Mouse (Mus musculus): ENCODE measurements at regions not wholly inside any gene's neighbourhood (a gene's known extent, or its start where the extent isn't known, plus 50 kb on each side); places are given as distances from the start of the nearest gene placed in this dataset.

DNA sequence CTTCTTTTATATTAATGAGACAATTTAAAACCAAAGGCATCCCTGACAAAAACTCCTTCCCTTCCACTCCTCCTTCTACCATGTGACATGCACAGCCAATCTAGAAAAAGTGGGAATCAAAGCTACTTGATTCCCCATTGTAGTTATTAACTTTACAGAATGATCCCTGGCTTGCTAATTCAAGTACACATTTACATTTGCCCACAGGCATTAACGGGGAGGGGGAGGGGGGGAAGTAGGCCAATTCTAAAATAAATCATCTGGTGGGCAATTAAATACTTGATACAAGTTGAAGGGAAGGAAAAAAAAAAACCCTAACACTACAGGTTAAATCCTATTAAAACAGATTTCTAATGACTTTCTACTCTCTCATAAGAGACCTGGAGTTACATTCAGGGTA lies 152.8 kb downstream of the Sox4 start:
- Histone ChIP-seq H3K36me3 (ENCODE audit: insufficient read depth, low read length) (no peaks in the 10 kb centered on the region), H3K4me3 (replicated peaks; ENCODE audit: low read depth, low read length) (no peak overlapping the region), H3K4me1 (replicated peaks; ENCODE audit: insufficient read depth, low read length) (0 out of 2 replicates have a peak, but pooled peaks cover 3% of the 10 kb centered on the region), H3K9ac (ENCODE audit: low read depth, low read length) (no peak overlapping the region), H3K27me3 (ENCODE audit: insufficient read depth, low read length) (no peaks in the 10 kb centered on the region), H3K9me3 (replicated peaks; ENCODE audit: low read length) (no peaks in the 10 kb centered on the region), H3K4me2 (ENCODE audit: low read length) (no peak overlapping the region), H3K27ac (no peak overlapping the region)
- TF ChIP-seq CTCF (IDR thresholded peaks at IDR 0.05; ENCODE audit: low read depth): no peak
- DNase-seq (ENCODE audit: low spot score) (no peak), ATAC-seq (replicated peaks; ENCODE audit: low FRiP score, low read depth) (no peak)
- 38% methylated on average over 1 of the region's 1 CpGs for WGBS

DNA sequence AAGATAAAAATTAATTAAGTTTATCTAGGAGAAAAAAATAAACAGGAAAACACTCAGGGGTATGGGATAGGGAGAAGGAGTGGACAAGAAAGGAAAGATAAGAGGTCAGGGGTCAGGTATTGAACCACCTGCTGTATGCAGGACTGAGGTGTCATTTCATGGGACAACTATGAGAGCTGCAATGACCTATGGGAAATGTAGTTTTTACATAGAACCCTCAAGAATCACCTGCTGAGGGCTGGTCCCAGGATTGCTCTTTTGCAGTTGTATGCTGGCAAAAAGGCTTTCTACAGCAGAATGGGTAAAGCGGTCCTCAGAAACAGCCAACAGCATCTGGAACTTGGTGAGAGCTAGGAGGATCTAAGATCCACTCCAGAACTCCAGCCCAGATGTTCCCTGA lies 154.0 kb downstream of the Sox4 start:
- ATAC-seq (replicated peaks; ENCODE audit: low FRiP score, low read depth) (no peak), DNase-seq (ENCODE audit: low spot score) (no peak)
- H3K4me3 ChIP-seq (replicated peaks; ENCODE audit: low read depth, low read length): no peak overlapping the region
- H3K27me3 ChIP-seq (ENCODE audit: insufficient read depth, low read length): no peaks in the 10 kb centered on the region
- WGBS: 91% methylated on average over 1 of the region's 1 CpGs
- no peaks in the 10 kb centered on the region for H3K9me3 ChIP-seq (replicated peaks; ENCODE audit: low read length)
- H3K27ac ChIP-seq: no peak overlapping the region
- no peak overlapping the region for H3K4me2 ChIP-seq (ENCODE audit: low read length)
- no peaks in the 10 kb centered on the region for H3K36me3 ChIP-seq (ENCODE audit: insufficient read depth, low read length)
- no peak for TF ChIP-seq CTCF (IDR thresholded peaks at IDR 0.05; ENCODE audit: low read depth)
- 0 out of 2 replicates have a peak, but pooled peaks cover 3% of the 10 kb centered on the region for H3K4me1 ChIP-seq (replicated peaks; ENCODE audit: insufficient read depth, low read length)
- H3K9ac ChIP-seq (ENCODE audit: low read depth, low read length): no peak overlapping the region

DNA sequence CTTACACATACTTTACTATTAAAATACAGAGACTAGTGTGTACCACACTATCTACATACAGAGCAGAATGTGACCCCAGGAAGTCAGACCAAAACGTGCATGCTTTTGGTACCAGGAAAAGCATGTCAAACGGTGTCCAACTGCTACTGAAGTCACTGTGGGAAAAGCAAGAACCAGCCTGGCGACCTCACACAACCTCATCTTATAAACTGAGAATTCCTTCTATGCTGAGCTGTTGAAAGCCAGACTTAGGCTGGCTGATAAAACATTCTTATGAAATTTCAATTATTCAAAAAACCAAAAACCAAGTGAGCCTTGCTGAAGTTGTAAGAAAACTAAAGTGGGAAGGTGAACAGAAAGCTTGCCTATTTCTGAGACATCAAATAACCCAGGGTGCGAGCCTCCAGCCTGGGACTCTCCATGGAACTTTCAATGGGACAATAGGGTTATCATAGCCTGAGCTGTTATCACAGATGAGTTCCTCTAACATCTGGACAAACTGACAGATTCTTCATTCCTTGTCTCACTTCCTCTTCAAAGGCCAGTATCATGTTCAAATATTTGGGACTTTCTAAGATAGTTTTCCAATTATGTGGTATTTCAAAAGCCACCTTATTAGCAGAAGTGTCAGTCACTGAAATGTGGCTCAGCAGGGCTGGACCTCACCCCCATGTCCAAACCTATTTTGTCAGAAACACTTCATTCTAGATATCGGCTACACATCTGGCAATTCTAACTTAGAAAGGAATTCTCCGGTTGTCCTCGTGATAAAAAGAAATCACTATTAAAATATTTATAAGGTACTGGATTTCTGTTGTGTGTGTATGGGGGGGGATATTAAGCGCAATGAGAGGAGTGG lies 155.7 kb downstream of the Sox4 start:
- Histone ChIP-seq H3K4me1 (replicated peaks; ENCODE audit: insufficient read depth, low read length) (0 out of 2 replicates have a peak, but pooled peaks cover 8% of the 10 kb centered on the region), H3K36me3 (ENCODE audit: insufficient read depth, low read length) (no peaks in the 10 kb centered on the region), H3K4me3 (replicated peaks; ENCODE audit: low read depth, low read length) (no peak overlapping the region), H3K9ac (ENCODE audit: low read depth, low read length) (no peak overlapping the region), H3K27me3 (ENCODE audit: insufficient read depth, low read length) (no peaks in the 10 kb centered on the region), H3K9me3 (replicated peaks; ENCODE audit: low read length) (no peaks in the 10 kb centered on the region), H3K4me2 (ENCODE audit: low read length) (no peak overlapping the region), H3K27ac (no peak overlapping the region)
- TF ChIP-seq CTCF (IDR thresholded peaks at IDR 0.05; ENCODE audit: low read depth): no peak
- 77% methylated on average over 8 of the region's 8 CpGs for WGBS
- ATAC-seq (replicated peaks; ENCODE audit: low FRiP score, low read depth) (no peak), DNase-seq (ENCODE audit: low spot score) (no peak)

DNA sequence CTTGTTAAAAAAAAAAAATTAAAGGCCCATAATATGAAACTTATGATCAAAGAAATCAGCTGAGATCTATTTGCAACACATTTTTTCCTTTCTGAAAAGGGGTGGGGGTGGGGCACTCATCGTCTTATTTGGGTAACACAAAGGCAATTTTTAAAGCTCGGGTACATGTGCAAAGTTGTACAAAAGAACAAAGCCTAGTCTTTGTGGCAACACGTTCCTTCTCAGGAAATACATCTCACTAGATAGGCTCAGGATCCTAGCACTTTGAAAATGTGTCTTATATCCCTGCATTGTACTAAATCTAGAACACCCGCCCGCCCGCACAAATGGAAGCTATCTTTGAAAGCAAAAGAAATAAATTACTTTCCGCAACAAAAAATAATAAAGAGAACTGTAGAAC lies 158.2 kb downstream of the Sox4 start:
- Histone ChIP-seq H3K4me3 (replicated peaks; ENCODE audit: low read depth, low read length) (no peak overlapping the region), H3K9me3 (replicated peaks; ENCODE audit: low read length) (no peaks in the 10 kb centered on the region), H3K4me1 (replicated peaks; ENCODE audit: insufficient read depth, low read length) (0 out of 2 replicates have a peak, but pooled peaks cover 5% of the 10 kb centered on the region), H3K27ac (no peak overlapping the region), H3K9ac (ENCODE audit: low read depth, low read length) (no peak overlapping the region), H3K36me3 (ENCODE audit: insufficient read depth, low read length) (no peaks in the 10 kb centered on the region), H3K4me2 (ENCODE audit: low read length) (no peak overlapping the region), H3K27me3 (ENCODE audit: insufficient read depth, low read length) (no peaks in the 10 kb centered on the region)
- ATAC-seq (replicated peaks; ENCODE audit: low FRiP score, low read depth) (no peak), DNase-seq (ENCODE audit: low spot score) (no peak)
- no peak for TF ChIP-seq CTCF (IDR thresholded peaks at IDR 0.05; ENCODE audit: low read depth)
- 71% methylated on average over 7 of the region's 7 CpGs for WGBS

DNA sequence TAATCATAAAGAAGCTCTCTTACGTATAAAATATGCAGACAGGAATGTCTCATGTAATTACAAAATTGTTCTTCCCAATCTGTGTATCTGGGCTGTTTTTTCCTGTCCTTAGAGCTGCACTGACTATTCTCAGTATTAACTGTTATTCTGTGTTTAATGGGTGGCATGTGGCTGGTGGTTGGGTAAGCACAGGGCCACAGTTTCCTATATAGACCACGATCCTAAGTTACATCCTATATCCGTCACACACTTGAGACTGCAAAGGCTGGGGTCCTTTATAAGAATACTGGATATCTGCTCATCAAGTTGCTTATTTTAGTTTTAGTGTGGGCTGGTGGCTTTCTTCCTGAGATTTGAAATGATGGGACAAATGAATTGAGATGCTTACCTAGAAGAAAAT lies 159.0 kb downstream of the Sox4 start:
- no peak for TF ChIP-seq CTCF (IDR thresholded peaks at IDR 0.05; ENCODE audit: low read depth)
- H3K36me3 ChIP-seq (ENCODE audit: insufficient read depth, low read length): no peaks in the 10 kb centered on the region
- no peak overlapping the region for H3K9ac ChIP-seq (ENCODE audit: low read depth, low read length)
- no peak overlapping the region for H3K4me3 ChIP-seq (replicated peaks; ENCODE audit: low read depth, low read length)
- H3K9me3 ChIP-seq (replicated peaks; ENCODE audit: low read length): no peaks in the 10 kb centered on the region
- no peaks in the 10 kb centered on the region for H3K27me3 ChIP-seq (ENCODE audit: insufficient read depth, low read length)
- 91% methylated on average over 3 of the region's 3 CpGs for WGBS
- ATAC-seq (replicated peaks; ENCODE audit: low FRiP score, low read depth) (no peak), DNase-seq (ENCODE audit: low spot score) (no peak)
- no peak overlapping the region for H3K4me2 ChIP-seq (ENCODE audit: low read length)
- 0 out of 2 replicates have a peak, but pooled peaks cover 5% of the 10 kb centered on the region for H3K4me1 ChIP-seq (replicated peaks; ENCODE audit: insufficient read depth, low read length)
- no peak overlapping the region for H3K27ac ChIP-seq

DNA sequence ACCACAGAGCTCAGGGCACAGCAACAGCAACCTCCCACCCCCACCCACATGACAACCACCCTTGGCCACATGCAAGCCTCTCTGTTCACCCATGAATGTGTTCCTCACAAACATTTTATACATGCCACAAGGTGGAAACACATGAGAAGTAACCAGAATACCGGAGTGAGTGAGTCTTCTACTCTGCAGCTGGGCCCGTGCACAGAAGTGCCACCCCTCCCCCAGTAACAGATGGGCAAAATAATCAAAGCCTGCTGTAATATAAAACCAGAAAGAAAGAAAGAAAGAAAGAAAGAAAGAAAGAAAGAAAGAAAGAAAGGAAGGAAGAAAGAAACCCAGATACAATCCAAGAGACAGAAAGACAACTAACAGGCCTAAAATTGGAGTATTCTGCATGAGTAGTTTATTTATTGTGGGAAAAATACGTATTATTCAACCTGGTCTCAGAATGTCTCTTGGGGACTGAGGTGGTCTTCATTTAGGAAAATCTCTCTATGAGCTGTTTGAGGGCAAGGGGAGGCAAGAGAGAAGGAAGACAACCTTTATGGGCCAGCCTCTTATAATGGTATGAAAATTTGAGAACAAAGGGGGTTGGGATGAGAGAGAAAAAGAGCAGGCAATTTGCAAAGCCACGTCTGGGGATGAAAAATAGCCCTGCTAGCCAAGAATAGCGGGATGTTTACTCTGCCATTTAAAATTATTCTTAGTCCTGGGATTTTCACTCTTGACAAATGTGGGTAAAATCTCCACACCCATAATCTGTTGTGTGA lies 160.2 kb downstream of the Sox4 start:
- Histone ChIP-seq H3K9me3 (replicated peaks; ENCODE audit: low read length) (no peaks in the 10 kb centered on the region), H3K4me3 (replicated peaks; ENCODE audit: low read depth, low read length) (no peak overlapping the region), H3K27me3 (ENCODE audit: insufficient read depth, low read length) (no peaks in the 10 kb centered on the region), H3K9ac (ENCODE audit: low read depth, low read length) (no peak overlapping the region), H3K27ac (no peak overlapping the region), H3K4me2 (ENCODE audit: low read length) (no peak overlapping the region), H3K36me3 (ENCODE audit: insufficient read depth, low read length) (no peaks in the 10 kb centered on the region), H3K4me1 (replicated peaks; ENCODE audit: insufficient read depth, low read length) (0 out of 2 replicates have a peak, but pooled peaks cover 5% of the 10 kb centered on the region)
- TF ChIP-seq CTCF (IDR thresholded peaks at IDR 0.05; ENCODE audit: low read depth): no peak
- WGBS: 43% methylated on average over 5 of the region's 5 CpGs
- DNase-seq (ENCODE audit: low spot score) (no peak), ATAC-seq (replicated peaks; ENCODE audit: low FRiP score, low read depth) (no peak)
